Mouse (Mus musculus) liver, embryonic 14.5 days (tissue): ENCODE results near the gene H1foo.

Experiments
- CTCF ChIP-seq: IDR thresholded peaks from 2 replicates; pipeline ENCODE4 v1.5.1; 2016; ENCODE audit warnings: antibody characterized with exemption, low read depth, control low read depth
- EP300 ChIP-seq: IDR thresholded peaks from 2 replicates; pipeline ENCODE4 v1.6.1; 2016; ENCODE audit warnings: antibody characterized with exemption, low read depth

GRCm38 (mm10) chr6:115968700-115969099 is 24.0 kb downstream of the H1foo start:
- TF ChIP-seq CTCF (no peak), EP300 (no peak)
